Mouse (Mus musculus) forelimb bud, embryonic 11.5 days (tissue): Measurements from ENCODE around the gene Agmo.

ENCODE experiments used
- DNase-seq: peaks from one replicate; pipeline ENCODE4 v3.0.0-alpha.2; 2012; ENCODE audit warnings: low read depth, low spot score

The Agmo gene

DNA sequence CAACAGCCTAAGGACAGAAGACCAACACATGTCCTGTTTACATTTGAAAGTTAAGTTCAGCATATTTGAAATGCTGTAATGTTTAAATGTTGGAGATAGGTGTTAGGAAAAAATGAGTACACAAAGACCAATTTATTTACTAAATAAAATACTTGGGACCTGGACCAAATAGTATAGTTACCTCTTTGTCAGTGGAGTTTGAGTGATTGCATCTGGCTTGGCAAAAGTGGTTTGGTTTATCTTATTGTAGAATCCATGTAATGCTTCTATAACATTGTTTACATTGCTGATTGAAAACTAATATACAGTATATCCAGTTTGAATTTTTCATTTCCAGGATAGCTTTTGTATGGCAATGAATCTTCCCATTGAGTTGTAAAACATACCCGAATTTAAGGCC, 193.0 kb downstream of the Agmo start:
- no peak for DNase-seq

DNA sequence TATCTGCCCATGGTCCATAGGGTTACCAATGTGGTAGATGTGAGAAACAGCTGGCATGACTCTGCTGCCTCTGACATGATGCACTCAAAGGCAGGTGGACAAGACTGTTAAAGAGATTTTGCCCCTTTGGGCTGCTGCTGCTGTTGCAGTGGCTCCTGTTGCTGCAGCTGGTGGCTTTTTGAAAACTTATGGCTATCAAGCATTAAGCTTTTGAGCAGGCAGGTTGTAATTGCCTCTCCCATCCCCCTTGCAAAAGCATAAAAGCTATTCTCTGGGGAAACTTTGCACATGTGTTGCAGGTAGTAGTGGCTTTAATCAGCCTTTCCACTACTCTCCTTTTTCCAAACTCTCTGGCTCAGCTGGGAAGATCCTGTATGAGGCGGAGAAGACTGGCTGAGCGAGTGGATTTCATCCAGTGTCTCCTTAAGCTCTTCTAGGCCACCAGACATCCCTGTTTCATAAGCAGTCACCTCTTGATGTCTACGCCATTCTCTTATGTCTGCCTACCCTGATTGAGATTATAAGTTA, 201.1 kb downstream of the Agmo start:
- DNase-seq = peak; percentile 70

DNA sequence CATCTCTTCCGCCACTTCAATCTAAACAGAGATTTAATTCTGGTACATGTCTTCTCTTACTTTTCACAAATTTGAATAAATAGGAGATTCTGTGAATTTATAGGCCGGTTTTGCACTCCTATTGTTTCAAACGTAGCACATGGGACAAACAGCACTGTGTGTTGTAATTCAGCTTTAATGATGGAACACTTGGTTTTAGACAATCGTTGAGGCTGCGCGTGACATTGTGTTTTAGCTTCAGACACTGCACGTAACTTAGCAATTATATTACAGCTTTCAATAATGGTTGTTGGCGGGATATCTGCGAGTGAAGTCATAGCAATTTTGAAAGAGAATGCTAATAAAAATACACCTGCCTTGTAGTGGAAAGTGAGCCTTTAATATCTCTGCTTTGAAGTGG, 203.8 kb downstream of the Agmo start:
- no peak for DNase-seq

DNA sequence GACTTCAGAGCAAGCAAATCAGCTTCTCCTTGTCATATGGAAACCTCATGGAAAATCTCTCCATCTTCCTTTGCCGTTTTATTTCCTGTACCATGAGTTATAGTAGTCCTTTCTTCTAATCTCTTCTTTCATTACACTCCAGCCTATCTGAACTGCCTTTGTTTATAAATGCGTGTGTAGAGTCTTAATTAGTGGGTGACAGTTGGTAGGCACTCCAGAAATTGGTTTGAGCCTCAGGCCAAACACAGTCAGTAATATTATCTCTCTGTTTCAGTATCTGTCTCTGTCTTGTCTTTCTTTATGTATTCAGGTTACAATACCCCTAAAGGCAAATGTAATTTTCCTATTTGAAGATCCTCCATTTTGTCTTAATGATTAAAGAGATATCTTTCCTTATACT, 208.2 kb downstream of the Agmo start:
- DNase-seq = no peak

GRCm38 (mm10) chr12:37450366-37451156, 209.1 kb downstream of the Agmo start:
- peak; percentile 80 for DNase-seq

DNA sequence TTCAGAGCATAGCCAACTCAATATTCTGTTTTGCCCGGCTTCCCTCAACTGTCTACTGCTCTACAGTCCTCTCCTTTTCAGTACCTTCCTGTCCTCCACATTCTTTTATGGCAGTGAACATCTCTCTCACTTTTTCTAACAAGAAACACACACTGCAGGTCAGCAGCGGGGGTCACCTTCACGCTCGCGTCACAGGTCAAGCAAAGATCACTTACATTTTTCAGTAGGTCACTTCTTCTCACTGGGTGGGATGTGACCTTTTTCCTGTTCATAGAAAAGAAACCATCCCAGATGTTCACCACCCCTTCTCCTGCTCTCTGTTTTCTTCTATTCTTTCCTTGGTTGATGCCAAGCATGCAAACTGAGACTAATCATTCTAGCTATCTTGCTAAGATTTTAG, 230.2 kb downstream of the Agmo start:
- no peak for DNase-seq

- no peak for DNase-seq
These were observed 235.4 kb downstream of the Agmo start for GRCm38 (mm10) chr12:37476849-37477248.

- DNase-seq = no peak
These were observed 246.6 kb downstream of the Agmo start for GRCm38 (mm10) chr12:37487991-37488390.

DNA sequence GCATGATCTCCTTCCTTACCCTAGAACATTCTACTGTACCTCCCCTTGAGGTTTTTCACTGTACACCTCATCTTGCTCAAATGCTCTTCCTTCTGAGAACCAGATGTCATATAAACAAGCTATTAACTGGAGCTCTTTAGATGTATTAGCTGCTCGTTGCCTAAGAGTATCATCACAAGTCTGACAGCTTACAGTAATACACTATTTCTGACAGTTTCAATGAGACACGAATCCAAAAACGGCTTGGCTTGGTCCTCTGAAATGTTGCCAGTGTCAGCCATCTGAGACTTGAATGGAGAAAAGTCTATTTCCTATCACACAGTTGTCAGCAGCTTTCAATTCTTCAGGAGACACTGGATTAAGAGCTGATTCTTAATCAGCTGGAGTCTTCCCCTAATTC, 257.4 kb downstream of the Agmo start:
- DNase-seq = no peak

DNA sequence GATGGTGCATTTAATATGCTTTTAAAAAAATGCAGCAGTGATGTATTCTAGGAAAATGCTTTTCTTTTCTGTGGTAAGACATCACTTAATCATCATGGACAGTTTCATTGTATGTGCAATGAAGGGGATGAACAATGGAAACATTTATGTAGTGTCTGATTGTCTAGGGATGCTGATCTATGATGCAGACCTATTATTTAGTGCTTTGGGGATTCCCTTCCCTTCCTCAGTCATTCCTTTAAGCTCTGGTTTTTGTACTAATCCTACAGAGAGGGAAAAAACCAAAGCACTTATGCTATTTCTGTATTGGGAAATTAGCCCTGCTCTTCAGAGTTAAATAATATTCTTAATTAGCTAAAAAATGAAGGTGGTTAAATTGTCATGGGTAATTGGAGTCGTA, 266.0 kb downstream of the Agmo start:
- no peak for DNase-seq

- no peak for DNase-seq
These were observed 266.4 kb downstream of the Agmo start for GRCm38 (mm10) chr12:37507826-37508225.

DNA sequence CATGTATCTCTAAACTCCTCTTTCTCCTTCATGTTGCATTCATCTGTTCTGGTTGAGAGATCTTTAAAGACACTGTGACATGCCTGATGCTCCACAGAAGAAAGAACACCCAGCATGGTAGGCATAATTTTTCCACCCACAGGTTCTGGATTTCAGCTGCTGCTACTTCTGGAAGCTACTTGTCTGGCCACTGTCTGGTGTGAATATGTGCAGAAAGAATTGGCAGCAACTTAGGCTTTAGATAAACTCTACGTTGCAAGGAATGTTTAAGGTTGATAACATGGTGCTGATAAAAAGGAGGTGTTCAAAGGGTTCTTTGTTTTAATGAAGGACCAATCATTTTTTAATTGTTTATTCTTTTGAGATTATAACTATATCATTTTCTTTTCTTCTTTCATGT, 280.3 kb downstream of the Agmo start:
- DNase-seq = no peak

DNA sequence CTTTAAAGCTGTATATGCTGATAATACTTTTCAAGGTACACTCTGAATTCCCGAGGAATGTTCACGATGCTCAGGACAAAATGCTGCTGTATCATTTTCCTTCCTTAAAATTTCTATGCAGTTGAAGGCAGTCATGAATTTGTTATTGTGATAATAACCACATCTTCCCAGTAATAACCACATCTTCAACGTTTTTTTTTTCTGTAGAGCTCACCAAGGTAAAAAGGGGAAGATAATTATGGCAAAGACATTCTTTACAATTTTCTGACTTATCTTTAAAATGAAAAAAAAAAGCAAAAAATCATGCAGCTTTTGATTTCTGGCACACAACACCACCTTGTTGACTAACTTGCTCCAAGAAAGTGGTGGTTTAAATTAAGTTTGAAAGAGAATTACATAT, 283.2 kb downstream of the Agmo start:
- no peak for DNase-seq

DNA sequence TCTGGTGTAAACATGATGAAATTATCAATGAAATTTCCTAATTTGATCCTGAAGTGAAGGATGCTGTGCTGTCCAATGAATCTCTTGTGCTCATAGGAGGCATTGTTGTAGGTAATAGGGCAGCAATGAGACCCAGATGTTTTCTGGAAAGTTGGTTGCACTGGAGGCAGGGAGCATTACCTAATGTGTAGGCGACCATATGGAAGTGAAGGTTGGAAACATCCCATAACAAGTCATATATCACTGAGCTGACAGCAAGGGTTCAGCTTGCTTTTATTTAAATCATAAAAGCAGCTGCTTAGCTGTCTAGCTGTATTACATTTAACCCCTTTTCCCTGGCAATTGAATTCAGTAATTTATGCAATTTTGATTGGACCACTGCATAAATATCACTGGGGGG, 299.6 kb downstream of the Agmo start:
- DNase-seq = peak; percentile 94

DNA sequence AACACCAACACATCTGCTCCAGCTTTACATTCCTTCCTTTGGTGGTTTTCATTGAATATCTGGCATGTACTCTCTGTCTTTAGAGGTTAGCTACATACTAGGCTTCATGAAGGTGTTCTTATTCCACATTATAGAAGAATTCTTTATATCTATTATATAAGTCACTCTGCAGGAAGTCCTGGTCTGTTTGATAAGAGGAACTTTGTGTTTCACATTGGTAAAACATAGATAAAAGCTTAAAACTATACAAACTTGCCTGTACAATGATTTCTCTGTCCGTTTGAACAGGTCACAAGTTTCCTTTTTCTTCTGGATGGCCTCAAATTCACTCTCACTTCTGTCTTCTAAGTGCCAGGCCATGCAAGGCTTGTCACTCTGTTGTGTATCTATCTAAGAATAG, 316.8 kb downstream of the Agmo start:
- no peak for DNase-seq

GRCm38 (mm10) chr12:37565882-37566596, 324.6 kb downstream of the Agmo start:
- DNase-seq = no peak

- peak; percentile 65 for DNase-seq
These were observed 330.5 kb downstream of the Agmo start for GRCm38 (mm10) chr12:37571922-37572321.

DNA sequence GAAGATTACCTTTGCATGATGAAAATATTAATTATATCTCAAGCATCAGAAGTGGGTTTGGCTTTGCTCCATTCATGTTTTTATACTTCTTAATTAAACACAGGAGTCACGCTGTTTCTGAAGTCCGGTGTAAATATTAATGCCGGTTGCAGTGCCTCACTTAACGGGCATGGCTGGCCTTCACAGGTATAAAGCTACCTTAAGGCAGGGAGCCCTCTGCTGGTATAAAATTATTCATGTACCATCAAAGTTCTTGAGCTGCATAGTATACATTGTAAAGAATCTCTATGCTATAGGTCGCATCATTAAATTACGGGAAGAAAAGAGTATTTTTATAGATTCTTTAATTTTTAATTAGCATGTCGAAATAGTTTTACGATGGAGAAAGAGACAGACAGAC, 341.3 kb downstream of the Agmo start:
- DNase-seq = no peak

GRCm38 (mm10) chr12:37592853-37593252, 351.4 kb downstream of the Agmo start:
- DNase-seq = no peak

- no peak for DNase-seq
These were observed 371.4 kb downstream of the Agmo start for GRCm38 (mm10) chr12:37612837-37613236.

- DNase-seq = no peak
These were observed 373.3 kb downstream of the Agmo start for GRCm38 (mm10) chr12:37614769-37615168.

DNA sequence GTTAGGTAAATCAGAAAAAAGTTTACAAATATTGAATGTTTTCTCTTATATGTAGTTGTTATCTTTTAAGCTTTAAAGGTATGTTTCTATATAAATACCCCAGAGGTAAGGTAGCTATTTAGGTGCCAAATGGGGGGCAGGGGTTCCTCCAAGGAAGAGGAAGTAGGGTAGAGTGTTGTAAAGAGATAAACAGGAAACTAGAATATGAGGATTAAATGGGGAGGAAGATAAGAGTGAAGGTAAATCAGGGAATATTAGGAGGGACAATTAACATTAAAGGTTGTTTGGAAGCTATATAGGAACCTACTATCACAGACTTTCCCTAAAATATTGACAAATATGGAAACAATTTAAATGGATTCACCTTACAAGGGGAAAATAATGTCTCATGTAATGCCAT, 382.6 kb downstream of the Agmo start:
- DNase-seq = no peak
